Mouse (Mus musculus): ENCODE data around the gene Fank1.

Gene Fank1

GRCm38 (mm10) chr7:133908966-133909365, 132.3 kb downstream of the Fank1 start:
- no peak for DNase-seq

GRCm38 (mm10) chr7:133909833-133910375, 133.2 kb downstream of the Fank1 start:
- DNase-seq = no peak

- no peak for DNase-seq
These were observed 135.2 kb downstream of the Fank1 start for GRCm38 (mm10) chr7:133911881-133912280.

GRCm38 (mm10) chr7:133916230-133916629, 139.6 kb downstream of the Fank1 start:
- DNase-seq = no peak

GRCm38 (mm10) chr7:133919306-133919705, 142.6 kb downstream of the Fank1 start:
- DNase-seq = no peak

- no peak for DNase-seq
These were observed 143.3 kb downstream of the Fank1 start for GRCm38 (mm10) chr7:133919918-133920317.

- DNase-seq = no peak
These were observed 144.1 kb downstream of the Fank1 start for GRCm38 (mm10) chr7:133920724-133921123.

GRCm38 (mm10) chr7:133921291-133921690, 144.6 kb downstream of the Fank1 start:
- no peak for DNase-seq

GRCm38 (mm10) chr7:133923994-133924393, 147.3 kb downstream of the Fank1 start:
- no peak for DNase-seq

- DNase-seq = no peak
These were observed 149.1 kb downstream of the Fank1 start for GRCm38 (mm10) chr7:133925771-133926170.

- no peak for DNase-seq
These were observed 152.3 kb downstream of the Fank1 start for GRCm38 (mm10) chr7:133928981-133929380.

All from kidney, adult 8-10 months (tissue).